Mouse (Mus musculus) midbrain, embryonic 11.5 days (tissue): Measurements from ENCODE around the gene Dnajb2. TPM values are rescaled to one million over a fixed set of nuclear protein-coding genes. Genes with fewer than 3 reads are reported as not detected.
A peak's percentile ranks its signal among the peaks of the same experiment; 100 is the strongest.

Experiments used
- ATAC-seq: fragments of 200-750 bp; cut with Nextera tagmentation; 2 replicates; pipeline ENCODE4 v1.8.0; 2017; ENCODE audit warnings: moderate TSS enrichment, moderate library complexity; ENCODE audit not compliant: low FRiP score
- DNase-seq: peaks from one replicate; pipeline ENCODE4 v3.0.0; 2015; ENCODE audit warnings: low spot score; ENCODE audit errors: missing footprints
- H3K27ac ChIP-seq: fragments of 300-500 bp; sonication (generic); 2 replicates; pipeline ENCODE4 v1.5.1; 2014; ENCODE audit warnings: low read depth, low read length
- H3K27me3 ChIP-seq: fragments of 300-500 bp; sonication (generic); 2 replicates; pipeline ENCODE4 v1.6.1; 2014; ENCODE audit warnings: mild to moderate bottlenecking, low read length, moderate library complexity, mixed read lengths; ENCODE audit not compliant: control insufficient read depth, insufficient read depth
- H3K36me3 ChIP-seq: fragments of 300-500 bp; sonication (generic); 2 replicates; pipeline ENCODE4 v1.6.1; 2014; ENCODE audit warnings: mild to moderate bottlenecking, low read length, moderate library complexity, mixed read lengths; ENCODE audit not compliant: control insufficient read depth, insufficient read depth
- H3K4me1 ChIP-seq: fragments of 300-500 bp; sonication (generic); 2 replicates; pipeline ENCODE4 v1.6.1; 2014; ENCODE audit warnings: low read length; ENCODE audit not compliant: control insufficient read depth, insufficient read depth
- H3K4me2 ChIP-seq: fragments of 300-500 bp; sonication (generic); 2 replicates; pipeline ENCODE4 v1.6.1; 2014; ENCODE audit warnings: mild to moderate bottlenecking, moderate library complexity
- H3K4me3 ChIP-seq: fragments of 300-500 bp; sonication (generic); 2 replicates; pipeline ENCODE4 v1.5.1; 2014; ENCODE audit warnings: low read depth, low read length
- H3K9ac ChIP-seq: fragments of 300-500 bp; sonication (generic); 2 replicates; pipeline ENCODE4 v1.6.1; 2014; ENCODE audit warnings: low read length
- H3K9me3 ChIP-seq: fragments of 300-500 bp; sonication (generic); 2 replicates; pipeline ENCODE4 v1.6.1; 2016; ENCODE audit warnings: low read length; ENCODE audit not compliant: control insufficient read depth
- WGBS: fragments of 180-500 bp; shearing (Covaris S2); extraction: QIAGEN DNeasy Blood & Tissue Kit; methylation state at CpG from one replicate; pipeline ENCODE4 v1.1.7; 2014; 5-methylcytosine and 5-hydroxymethylcytosine counted together
- polyA plus RNA-seq: library from polyadenylated mRNA; unstranded; fragments of >200 nt; fragmentation: Nextera tagmentation; extraction: Ambion mirVana; gene quantifications from 2 replicates; pipeline ENCODE4 v1.2.1, GENCODE M21; 2014

Dnajb2 gene
- polyA plus RNA-seq, 1 experiment from 2014 or later: 15.9 TPM

- Histone ChIP-seq H3K4me2 (no peak overlapping the region), H3K4me1 (peaks cover 11% of the 10 kb centered on the region), H3K4me3 (no peak overlapping the region), H3K36me3 (peaks cover 4% of the 10 kb centered on the region; the same call in 1 of the 2 replicates), H3K9me3 (no peaks in the 10 kb centered on the region), H3K9ac (no peak overlapping the region), H3K27me3 (peaks cover 47% of the 10 kb centered on the region), H3K27ac (no peak overlapping the region)
- WGBS: 82% methylated on average over 13 of the region's 13 CpGs
- no peak for DNase-seq
- no peak for ATAC-seq
Observed at GRCm38 (mm10) chr1:75216797-75217585, 19.2 kb upstream of the Dnajb2 start.

- peak overlapping the region; percentile 49; the same call in 1 of the 2 replicates for H3K4me3 ChIP-seq
- H3K27me3 ChIP-seq: peaks cover 47% of the 10 kb centered on the region
- peak overlapping the region; percentile 94; the same call in 1 of the 2 replicates for H3K4me2 ChIP-seq
Observed at GRCm38 (mm10) chr1:75217893-75218226, 18.3 kb upstream of the Dnajb2 start.

GRCm38 (mm10) chr1:75218227-75219001 is 17.8 kb upstream of the Dnajb2 start:
- peaks cover 4% of the 10 kb centered on the region; the same call in 1 of the 2 replicates for H3K36me3 ChIP-seq
- peaks cover 47% of the 10 kb centered on the region for H3K27me3 ChIP-seq
- peak overlapping the region; percentile 36; the same call in 1 of the 2 replicates for H3K9ac ChIP-seq
- peak overlapping the region; percentile 49 for H3K4me3 ChIP-seq
- DNase-seq (peak; percentile 87), ATAC-seq (peak; percentile 58; the same call in 1 of the 2 replicates)
- H3K4me1 ChIP-seq: peaks cover 11% of the 10 kb centered on the region
- H3K9me3 ChIP-seq: no peaks in the 10 kb centered on the region
- peak overlapping the region; percentile 94 for H3K4me2 ChIP-seq
- H3K27ac ChIP-seq: no peak overlapping the region
- WGBS: 3% methylated on average over 38 of the region's 38 CpGs

More at GRCm38 (mm10) chr1:75217893-75218226, 18.3 kb upstream of the Dnajb2 start:
- Histone ChIP-seq H3K4me1 (peaks cover 11% of the 10 kb centered on the region), H3K27ac (no peak overlapping the region), H3K36me3 (peaks cover 4% of the 10 kb centered on the region; the same call in 1 of the 2 replicates), H3K9me3 (no peaks in the 10 kb centered on the region), H3K9ac (no peak overlapping the region)
- 9% methylated on average over 6 of the region's 6 CpGs for WGBS
- peak; percentile 85 for DNase-seq
- ATAC-seq: no peak

- under 1% methylated on average over 24 of the region's 24 CpGs for WGBS
Observed at GRCm38 (mm10) chr1:75219078-75219477, 17.1 kb upstream of the Dnajb2 start.

GRCm38 (mm10) chr1:75219531-75219930 is 16.7 kb upstream of the Dnajb2 start, which contains the start of gene Tuba4a:
Gene Tuba4a, minus strand, starts transcription at chr1:75219865.
- Histone ChIP-seq H3K36me3 (0 out of 2 replicates have a peak, but pooled peaks cover 2% of the 10 kb centered on the region), H3K27me3 (peaks cover 47% of the 10 kb centered on the region), H3K27ac (no peak within 1 kb of the TSS), H3K4me2 (peak within 1 kb of the TSS; percentile 94), H3K9me3 (no peaks in the 10 kb centered on the region), H3K4me3 (peak within 1 kb of the TSS; percentile 49), H3K9ac (peak within 1 kb of the TSS; percentile 47), H3K4me1 (peaks cover 11% of the 10 kb centered on the region)
- ATAC-seq: peak; percentile 49; the same call in 1 of the 2 replicates
- peak; percentile 94 for DNase-seq
- under 1% methylated on average over 34 of the region's 34 CpGs for WGBS

More at GRCm38 (mm10) chr1:75219078-75219477, 17.1 kb upstream of the Dnajb2 start:
- Histone ChIP-seq H3K27ac (no peak overlapping the region), H3K27me3 (peaks cover 47% of the 10 kb centered on the region), H3K4me1 (peaks cover 11% of the 10 kb centered on the region), H3K4me2 (peak overlapping the region; percentile 94), H3K9ac (peak overlapping the region; percentile 47), H3K36me3 (0 out of 2 replicates have a peak, but pooled peaks cover 4% of the 10 kb centered on the region), H3K4me3 (peak overlapping the region; percentile 49), H3K9me3 (no peaks in the 10 kb centered on the region)
- ATAC-seq (peak; percentile 81), DNase-seq (peak; percentile 94)

GRCm38 (mm10) chr1:75221538-75221937 is 14.7 kb upstream of the Dnajb2 start:
- peaks cover 47% of the 10 kb centered on the region for H3K27me3 ChIP-seq
- H3K27ac ChIP-seq: no peak overlapping the region

GRCm38 (mm10) chr1:75222926-75223325 is 13.3 kb upstream of the Dnajb2 start:
- Histone ChIP-seq H3K27me3 (peaks cover 37% of the 10 kb centered on the region), H3K4me3 (no peak overlapping the region), H3K9me3 (no peaks in the 10 kb centered on the region), H3K27ac (no peak overlapping the region), H3K4me1 (peaks cover 11% of the 10 kb centered on the region), H3K36me3 (no peaks in the 10 kb centered on the region), H3K4me2 (no peak overlapping the region), H3K9ac (no peak overlapping the region)
- DNase-seq: no peak
- no peak for ATAC-seq
- 82% methylated on average over 6 of the region's 6 CpGs for WGBS

More at GRCm38 (mm10) chr1:75221538-75221937, 14.7 kb upstream of the Dnajb2 start:
- no peak for DNase-seq
- H3K9ac ChIP-seq: no peak overlapping the region
- H3K4me1 ChIP-seq: peaks cover 11% of the 10 kb centered on the region
- ATAC-seq: no peak
- no peak overlapping the region for H3K4me3 ChIP-seq
- H3K9me3 ChIP-seq: no peaks in the 10 kb centered on the region
- no peaks in the 10 kb centered on the region for H3K36me3 ChIP-seq
- H3K4me2 ChIP-seq: no peak overlapping the region
- WGBS: 88% methylated on average over 3 of the region's 3 CpGs

- H3K9ac ChIP-seq: no peak overlapping the region
- H3K4me3 ChIP-seq: no peak overlapping the region
- H3K4me2 ChIP-seq: no peak overlapping the region
- H3K4me1 ChIP-seq: peaks cover 7% of the 10 kb centered on the region
- H3K27ac ChIP-seq: no peak overlapping the region
- WGBS: 73% methylated on average over 6 of the region's 6 CpGs
- H3K36me3 ChIP-seq: no peaks in the 10 kb centered on the region
- no peaks in the 10 kb centered on the region for H3K9me3 ChIP-seq
- H3K27me3 ChIP-seq: peaks cover 30% of the 10 kb centered on the region
- ATAC-seq (no peak), DNase-seq (no peak)
Observed at GRCm38 (mm10) chr1:75223532-75223931, 12.7 kb upstream of the Dnajb2 start.
